Mouse (Mus musculus) MEL (cell line): ENCODE results near the gene Ctc1. TPM values are rescaled to one million over a fixed set of nuclear protein-coding genes. Genes with fewer than 3 reads are reported as not detected.
A peak's percentile ranks its signal among the peaks of the same experiment; 100 is the strongest.

Experiments used
- DNase-seq: peaks from one replicate; pipeline ENCODE4 v3.0.0; 2011; ENCODE audit warnings: low read depth, low spot score
- H3K27ac ChIP-seq: 2 replicates; pipeline ENCODE4 v1.5.1; 2012; ENCODE audit warnings: low read depth, mild to moderate bottlenecking, control low read depth, low read length, moderate library complexity; ENCODE audit not compliant: control insufficient read depth
- H3K27me3 ChIP-seq, 2 experiments: fragments of 150-350 bp in 1 of 2; sonication (generic) in 1 of 2; 2 replicates each; pipeline ENCODE4 v1.6.1; 2012; ENCODE audit warnings: low read length in 2 of 2, mild to moderate bottlenecking in 2 of 2, improper control_type of control experiment in 1 of 2, moderate library complexity in 1 of 2; ENCODE audit not compliant: insufficient read depth in 2 of 2, control insufficient read depth in 1 of 2
- H3K36me3 ChIP-seq, 2 experiments: 2 replicates each; pipeline ENCODE4 v1.6.1; 2012 to 2014; ENCODE audit warnings: low read length in 2 of 2, improper control_type of control experiment in 1 of 2, inconsistent platforms in 1 of 2, mild to moderate bottlenecking in 1 of 2; ENCODE audit not compliant: insufficient read depth in 2 of 2, control insufficient read depth in 1 of 2
- H3K4me1 ChIP-seq, 2 experiments: fragments of 150-350 bp in 1 of 2; sonication (generic) in 1 of 2; 2 replicates each; pipeline ENCODE4 v1.6.1; 2012; ENCODE audit warnings: low read length in 2 of 2, improper control_type of control experiment in 1 of 2, mild to moderate bottlenecking in 1 of 2; ENCODE audit not compliant: insufficient read depth in 2 of 2, control insufficient read depth in 1 of 2
- H3K4me3 ChIP-seq, 2 experiments: fragments of 150-350 bp in 1 of 2; sonication (generic) in 1 of 2; 2 replicates each; pipeline ENCODE4 v1.5.1; 2012; ENCODE audit warnings: low read depth in 2 of 2, low read length in 2 of 2, mild to moderate bottlenecking in 2 of 2, moderate library complexity in 2 of 2, control low read depth in 1 of 2, improper control_type of control experiment in 1 of 2; ENCODE audit not compliant: control insufficient read depth in 1 of 2, insufficient read depth in 1 of 2
- H3K79me2 ChIP-seq: 2 replicates; pipeline ENCODE4 v1.6.1; 2012; ENCODE audit warnings: mild to moderate bottlenecking, low read length, moderate library complexity; ENCODE audit not compliant: control insufficient read depth, poor library complexity, insufficient read depth
- H3K9ac ChIP-seq: 2 replicates; pipeline ENCODE4 v1.6.1; 2012; ENCODE audit warnings: low read depth, mild to moderate bottlenecking, control low read depth, low read length, moderate library complexity; ENCODE audit not compliant: control insufficient read depth, poor library complexity, severe bottlenecking
- H3K9me3 ChIP-seq: fragments of 150-350 bp; sonication (generic); replicated peaks from 2 replicates; pipeline ENCODE4 v1.6.1; 2012; ENCODE audit warnings: mild to moderate bottlenecking, low read length, improper control_type of control experiment, moderate library complexity; ENCODE audit not compliant: insufficient read depth
- BHLHE40 ChIP-seq: IDR thresholded peaks from 2 replicates; pipeline ENCODE4 v1.6.1; 2012; ENCODE audit warnings: low read depth, mild to moderate bottlenecking, inconsistent platforms, low read length, improper control_type of control experiment, borderline replicate concordance
- CHD1 ChIP-seq: IDR thresholded peaks from 2 replicates; pipeline ENCODE4 v1.6.1; 2012; ENCODE audit warnings: low read depth, mild to moderate bottlenecking, inconsistent platforms, low read length, improper control_type of control experiment
- CHD2 ChIP-seq: IDR thresholded peaks from 2 replicates; pipeline ENCODE4 v1.6.1; 2011; ENCODE audit warnings: low read length, improper control_type of control experiment
- E2F4 ChIP-seq: IDR thresholded peaks from 2 replicates; pipeline ENCODE4 v1.6.1; 2011; ENCODE audit warnings: low read depth, low read length, improper control_type of control experiment, borderline replicate concordance
- ELF1 ChIP-seq: IDR thresholded peaks from 2 replicates; pipeline ENCODE4 v1.6.1; 2014; ENCODE audit warnings: low read depth, mild to moderate bottlenecking, inconsistent platforms, low read length, improper control_type of control experiment, moderate library complexity
- EP300 ChIP-seq, 2 experiments: IDR thresholded peaks; 2 replicates each; pipeline ENCODE4 v1.6.1; 2011; ENCODE audit warnings: improper control_type of control experiment in 2 of 2, low read length in 2 of 2, low read depth in 1 of 2, mild to moderate bottlenecking in 1 of 2
- ETS1 ChIP-seq: IDR thresholded peaks from 2 replicates; pipeline ENCODE4 v1.6.1; 2012; ENCODE audit warnings: low read depth, mild to moderate bottlenecking, inconsistent platforms, low read length, improper control_type of control experiment, moderate library complexity
- GABPA ChIP-seq: IDR thresholded peaks from 2 replicates; pipeline ENCODE4 v1.6.1; 2012; ENCODE audit warnings: low read depth, mild to moderate bottlenecking, inconsistent platforms, low read length, improper control_type of control experiment, moderate library complexity
- GATA1 ChIP-seq: IDR thresholded peaks from 2 replicates; pipeline ENCODE4 v1.6.1; 2011; ENCODE audit warnings: low read depth, low read length, improper control_type of control experiment
- HCFC1 ChIP-seq: IDR thresholded peaks from 2 replicates; pipeline ENCODE4 v1.6.1; 2012; ENCODE audit warnings: low read depth, mild to moderate bottlenecking, inconsistent platforms, low read length, improper control_type of control experiment, moderate library complexity
- JUND ChIP-seq: IDR thresholded peaks from 2 replicates; pipeline ENCODE4 v1.6.1; 2011; ENCODE audit warnings: low read depth, mild to moderate bottlenecking, improper control_type of control experiment, low read length
- KAT2A ChIP-seq: conservative IDR thresholded peaks from 2 replicates; pipeline ENCODE4 v1.6.1; 2012; ENCODE audit warnings: low read depth, low read length, improper control_type of control experiment, inconsistent platforms
- MAFK ChIP-seq: IDR thresholded peaks from 2 replicates; pipeline ENCODE4 v1.6.1; 2011; ENCODE audit warnings: low read depth, mild to moderate bottlenecking, low read length, improper control_type of control experiment, borderline replicate concordance
- MAX ChIP-seq: IDR thresholded peaks from 2 replicates; pipeline ENCODE4 v1.6.1; 2011; ENCODE audit warnings: low read length, improper control_type of control experiment
- MAZ ChIP-seq: IDR thresholded peaks from 2 replicates; pipeline ENCODE4 v1.6.1; 2012; ENCODE audit warnings: low read depth, mild to moderate bottlenecking, inconsistent platforms, low read length, improper control_type of control experiment
- MEF2A ChIP-seq: IDR thresholded peaks from 2 replicates; pipeline ENCODE4 v1.6.1; 2014; ENCODE audit warnings: low read depth, mild to moderate bottlenecking, inconsistent platforms, low read length, improper control_type of control experiment; ENCODE audit not compliant: poor library complexity, insufficient replicate concordance, severe bottlenecking; ENCODE audit errors: extremely low read depth
- MYC ChIP-seq: IDR thresholded peaks from 2 replicates; pipeline ENCODE4 v1.6.1; 2011; ENCODE audit warnings: low read depth, mild to moderate bottlenecking, low read length, improper control_type of control experiment, moderate library complexity
- NELFE ChIP-seq: IDR thresholded peaks from 2 replicates; pipeline ENCODE4 v1.6.1; 2011; ENCODE audit warnings: low read depth, low read length, improper control_type of control experiment
- POLR2A ChIP-seq, 2 experiments: IDR thresholded peaks; 2 replicates each; pipeline ENCODE4 v1.6.1; 2011 to 2012; ENCODE audit warnings: low read length in 2 of 2, mild to moderate bottlenecking in 2 of 2, control low read depth in 1 of 2, improper control_type of control experiment in 1 of 2, low read depth in 1 of 2, moderate library complexity in 1 of 2; ENCODE audit not compliant: control insufficient read depth in 1 of 2, insufficient read depth in 1 of 2, poor library complexity in 1 of 2
- POLR2AphosphoS2 ChIP-seq: IDR thresholded peaks from 2 replicates; pipeline ENCODE4 v1.6.1; 2011; ENCODE audit warnings: low read length, improper control_type of control experiment
- POLR2AphosphoS5 ChIP-seq: IDR thresholded peaks from 2 replicates; pipeline ENCODE4 v1.6.1; 2012; ENCODE audit warnings: low read depth, borderline replicate concordance, mild to moderate bottlenecking, inconsistent platforms, low read length, moderate library complexity, mixed read lengths
- RAD21 ChIP-seq: IDR thresholded peaks from 2 replicates; pipeline ENCODE4 v1.6.1; 2011; ENCODE audit warnings: mild to moderate bottlenecking, low read depth, low read length, improper control_type of control experiment
- RCOR1 ChIP-seq: IDR thresholded peaks from 2 replicates; pipeline ENCODE4 v1.6.1; 2012; ENCODE audit warnings: low read depth, mild to moderate bottlenecking, inconsistent platforms, low read length, improper control_type of control experiment
- SMC3 ChIP-seq: IDR thresholded peaks from 2 replicates; pipeline ENCODE4 v1.6.1; 2011; ENCODE audit warnings: low read depth, low read length, improper control_type of control experiment
- TAL1 ChIP-seq: IDR thresholded peaks from 2 replicates; pipeline ENCODE4 v1.6.1; 2012; ENCODE audit warnings: mild to moderate bottlenecking, inconsistent platforms, low read length, moderate library complexity, mixed read lengths
- TBP ChIP-seq: IDR thresholded peaks from 2 replicates; pipeline ENCODE4 v1.8.0; 2011; ENCODE audit warnings: low read depth, low read length, improper control_type of control experiment
- TCF12 ChIP-seq: IDR thresholded peaks from 2 replicates; pipeline ENCODE4 v1.6.1; 2014; ENCODE audit warnings: low read depth, mild to moderate bottlenecking, inconsistent platforms, low read length, improper control_type of control experiment, moderate library complexity
- UBTF ChIP-seq: IDR thresholded peaks from 2 replicates; pipeline ENCODE4 v1.6.1; 2012; ENCODE audit warnings: low read depth, mild to moderate bottlenecking, inconsistent platforms, low read length, improper control_type of control experiment, moderate library complexity, borderline replicate concordance; ENCODE audit not compliant: insufficient read depth
- USF1 ChIP-seq: IDR thresholded peaks from 2 replicates; pipeline ENCODE4 v1.6.1; 2014; ENCODE audit warnings: low read depth, mild to moderate bottlenecking, inconsistent platforms, low read length, improper control_type of control experiment, moderate library complexity
- USF2 ChIP-seq, 2 experiments: IDR thresholded peaks; 2 replicates each; pipeline ENCODE4 v1.6.1; 2011 to 2012; ENCODE audit warnings: improper control_type of control experiment in 2 of 2, low read length in 2 of 2, borderline replicate concordance in 1 of 2, inconsistent platforms in 1 of 2, low read depth in 1 of 2, mild to moderate bottlenecking in 1 of 2; ENCODE audit not compliant: insufficient read depth in 1 of 2
- ZC3H11A ChIP-seq: IDR thresholded peaks from 2 replicates; pipeline ENCODE4 v1.6.1; 2012; ENCODE audit warnings: low read depth, mild to moderate bottlenecking, inconsistent platforms, low read length, improper control_type of control experiment
- ZKSCAN1 ChIP-seq: IDR thresholded peaks from 2 replicates; pipeline ENCODE4 v1.6.1; 2012; ENCODE audit warnings: low read depth, mild to moderate bottlenecking, inconsistent platforms, low read length, improper control_type of control experiment, moderate library complexity
- ZMIZ1 ChIP-seq: IDR thresholded peaks from 2 replicates; pipeline ENCODE4 v1.6.1; 2012; ENCODE audit warnings: low read depth, mild to moderate bottlenecking, inconsistent platforms, low read length, improper control_type of control experiment, moderate library complexity
- ZNF384 ChIP-seq: IDR thresholded peaks from 2 replicates; pipeline ENCODE4 v1.6.1; 2012; ENCODE audit warnings: low read depth, mild to moderate bottlenecking, inconsistent platforms, low read length, improper control_type of control experiment
- polyA plus RNA-seq, 2 experiments: library from polyadenylated mRNA; stranded (reverse) in 1 of 2; unstranded in 1 of 2; fragments of >175 nt in 1 of 2; fragments of >200 nt in 1 of 2; gene quantifications; 2 replicates each; pipeline versions ENCODE4 v1.2.1 to v1.2.4; 2012; ENCODE audit warnings: low replicate concordance in 2 of 2, low read depth in 1 of 2; ENCODE audit not compliant: insufficient read length in 2 of 2, insufficient read depth in 1 of 2, missing spikeins in 1 of 2
- total RNA-seq: library from RNA; depleted of rRNA; stranded (reverse); fragments of 300-350 nt; gene quantifications from 2 replicates; pipeline ENCODE4 v1.2.3, GENCODE M21; 2012; rRNA removed

Ctc1 gene
- total RNA-seq (16.0 and 19.5 TPM in 2 replicates), polyA plus RNA-seq (10 to 100 TPM in 1 of 2 experiments, not detected in 1; 59.1 TPM)

DNA sequence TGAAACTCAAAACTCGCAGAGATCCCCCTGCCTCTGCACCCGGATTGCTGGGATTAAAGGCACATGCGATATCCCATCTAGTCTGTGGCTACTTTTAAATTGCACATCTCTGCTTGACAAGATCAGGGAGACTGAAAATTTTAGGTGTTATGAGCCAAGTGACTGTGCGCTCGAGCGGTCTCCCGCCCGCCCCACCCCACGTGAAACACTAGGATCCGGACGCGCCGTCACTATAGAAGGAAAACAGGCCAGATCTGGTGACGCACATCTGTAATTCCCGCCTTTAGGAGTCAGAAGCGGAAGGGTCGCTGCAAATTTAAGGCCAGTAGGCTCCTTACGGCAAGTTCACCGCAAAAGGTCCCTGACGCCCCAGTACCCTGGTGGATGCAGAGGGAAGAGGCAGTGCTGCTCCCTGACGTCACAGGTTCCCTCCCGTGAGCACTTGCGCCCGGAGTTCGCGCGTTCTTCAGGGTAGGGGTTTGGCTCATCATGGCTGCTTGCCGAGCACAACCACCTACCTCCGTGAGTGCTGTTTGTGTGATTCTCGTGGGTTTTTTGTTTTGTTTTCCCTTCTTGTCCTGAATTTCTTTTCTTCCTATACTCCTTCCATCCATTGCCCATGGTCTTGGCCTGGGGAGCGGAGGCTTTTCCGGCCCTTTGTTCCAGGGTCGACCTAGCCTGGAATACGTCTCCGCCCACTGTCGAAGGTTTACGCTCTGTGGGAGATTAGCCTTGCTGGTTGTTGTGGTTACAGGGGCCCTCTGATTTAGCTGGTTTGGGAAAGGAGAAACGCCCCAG is at the start of gene Ctc1:
Gene Ctc1 (plus strand): TSS at position 268 of the 798 bp plus-strand sequence.
- peaks cover 0 to 11% of the 10 kb centered on the region in 2 experiments; a peak in 2 of 4 replicates for H3K36me3 ChIP-seq
- peak; percentile 99 for DNase-seq
- H3K27me3 ChIP-seq: no peaks in the 10 kb centered on the region
- no peaks in the 10 kb centered on the region for H3K9me3 ChIP-seq
- H3K9ac ChIP-seq: peak within 1 kb of the TSS; percentile 97
- H3K27ac ChIP-seq: peak within 1 kb of the TSS; percentile 98
- H3K79me2 ChIP-seq: peaks cover 15% of the 10 kb centered on the region
- H3K4me3 ChIP-seq: peak within 1 kb of the TSS; percentile 52 to 96
- peaks cover 2 to 16% of the 10 kb centered on the region in 2 experiments for H3K4me1 ChIP-seq
- TF ChIP-seq MYC (peak; percentile 90), USF1 (no peak), BHLHE40 (no peak), TAL1 (no peak), RAD21 (no peak), POLR2A (IDR thresholded peaks at IDR 0.05; ENCODE audit: control insufficient read depth in 1 of 2, insufficient read depth in 1 of 2, low read depth in 1 of 2, low read length in 2 of 2, poor library complexity in 1 of 2) (peak; percentile 84 to 98), TBP (peak; percentile 90), HCFC1 (peak; percentile 85), ZKSCAN1 (no peak), NELFE (peak; percentile 94), TCF12 (no peak; the same call in 1 of the 2 replicates), MAFK (no peak), CHD2 (no peak), ETS1 (peak; percentile 69; the same call in 1 of the 2 replicates), POLR2AphosphoS2 (peak; percentile 95; the same call in 1 of the 2 replicates), GABPA (no peak), MAX (peak; percentile 54), MEF2A (no peak), UBTF (no peak), CHD1 (no peak), E2F4 (peak; percentile 99), ZMIZ1 (peak; percentile 94), ELF1 (no peak), MAZ (peak; percentile 43; the same call in 1 of the 2 replicates), KAT2A (no peak), ZNF384 (no peak), RCOR1 (no peak), ZC3H11A (no peak), EP300 (IDR thresholded peaks at IDR 0.05; ENCODE audit: low read depth in 1 of 2, low read length in 2 of 2) (peak in 1 of 2 experiments; percentile 39; a peak in 1 of 4 replicates), GATA1 (peak; percentile 42), USF2 (IDR thresholded peaks at IDR 0.05; ENCODE audit: borderline replicate concordance in 1 of 2, insufficient read depth in 1 of 2, low read depth in 1 of 2, low read length in 2 of 2) (no peak), POLR2AphosphoS5 (peak; percentile 63; the same call in 1 of the 2 replicates), SMC3 (no peak), JUND (no peak)
